Mouse (Mus musculus) heart, adult 2 months (tissue): ENCODE measurements around the gene Trub1.
A peak's percentile ranks its signal among the peaks of the same experiment; 100 is the strongest.

Experiments used
- EP300 ChIP-seq: fragments of 200-500 bp; IDR thresholded peaks from 2 replicates; pipeline ENCODE4 v1.6.1; 2011; ENCODE audit warnings: low read depth, low read length, control low read depth; ENCODE audit not compliant: insufficient read depth
- POLR2A ChIP-seq: fragments of 200-500 bp; IDR thresholded peaks from 2 replicates; pipeline ENCODE4 v1.6.1; 2011; ENCODE audit warnings: mild to moderate bottlenecking, low read depth, low read length, control low read depth; ENCODE audit not compliant: insufficient read depth

- TF ChIP-seq POLR2A (no peak), EP300 (0 out of 2 replicates have a peak, but pooled peaks have one; percentile 31)
Observed at GRCm38 (mm10) chr19:57403700-57404501, 48.8 kb upstream of the Trub1 start.
